Mouse (Mus musculus) kidney, postnatal 0 days (tissue): ENCODE results near the gene Apeh. TPM values are rescaled to one million over a fixed set of nuclear protein-coding genes. Genes with fewer than 3 reads are reported as not detected.

Experiments
- ATAC-seq: fragments of 200-750 bp; cut with Nextera tagmentation; replicated peaks from 2 replicates; pipeline ENCODE4 v1.8.0; 2017; ENCODE audit warnings: low read depth, moderate number of reproducible peaks, moderate TSS enrichment, moderate library complexity; ENCODE audit not compliant: low FRiP score
- DNase-seq: peaks from one replicate; pipeline ENCODE4 v3.0.0-alpha.2; 2016; ENCODE audit warnings: low spot score
- H3K27ac ChIP-seq: fragments of 300-500 bp; sonication (generic); 2 replicates; pipeline ENCODE4 v1.5.1; 2014; ENCODE audit warnings: mild to moderate bottlenecking
- H3K27me3 ChIP-seq: fragments of 300-500 bp; sonication (generic); 2 replicates; pipeline ENCODE4 v1.6.1; 2014; ENCODE audit warnings: low read length, mixed read lengths; ENCODE audit not compliant: insufficient read depth
- H3K36me3 ChIP-seq: fragments of 300-500 bp; sonication (generic); 2 replicates; pipeline ENCODE4 v1.6.1; 2014; ENCODE audit warnings: low read length, mixed read lengths; ENCODE audit not compliant: insufficient read depth
- H3K4me1 ChIP-seq: fragments of 300-500 bp; sonication (generic); replicated peaks from 2 replicates; pipeline ENCODE4 v1.6.1; 2014; ENCODE audit warnings: antibody characterized with exemption, low read length, mixed read lengths; ENCODE audit not compliant: insufficient read depth
- H3K4me2 ChIP-seq: fragments of 300-500 bp; sonication (generic); 2 replicates; pipeline ENCODE4 v1.6.1; 2014; ENCODE audit warnings: mild to moderate bottlenecking, low read length, moderate library complexity, mixed read lengths
- H3K4me3 ChIP-seq: fragments of 300-500 bp; sonication (generic); replicated peaks from 2 replicates; pipeline ENCODE4 v1.5.1; 2014; ENCODE audit warnings: low read depth, low read length
- H3K9ac ChIP-seq: fragments of 300-500 bp; sonication (generic); 2 replicates; pipeline ENCODE4 v1.6.1; 2014; ENCODE audit warnings: low read depth, low read length
- H3K9me3 ChIP-seq: fragments of 300-500 bp; sonication (generic); replicated peaks from 2 replicates; pipeline ENCODE4 v1.6.1; 2016; ENCODE audit warnings: low read length, inconsistent platforms, mixed read lengths
- CTCF ChIP-seq: IDR thresholded peaks from 2 replicates; pipeline ENCODE4 v1.5.1; 2016; ENCODE audit warnings: antibody characterized with exemption, low read depth, mild to moderate bottlenecking, moderate library complexity
- WGBS: fragments of 180-500 bp; shearing (Covaris S2); extraction: QIAGEN DNeasy Blood & Tissue Kit; methylation state at CpG from one replicate; pipeline ENCODE4 v1.1.7; 2014; 5-methylcytosine and 5-hydroxymethylcytosine counted together
- polyA plus RNA-seq: library from polyadenylated mRNA; unstranded; fragments of >200 nt; fragmentation: Nextera tagmentation; extraction: Ambion mirVana; gene quantifications from 2 replicates; pipeline ENCODE4 v1.2.1, GENCODE M21; 2015

The Apeh gene
- polyA plus RNA-seq, 1 experiment from 2014 or later, result 62.6 TPM

DNA sequence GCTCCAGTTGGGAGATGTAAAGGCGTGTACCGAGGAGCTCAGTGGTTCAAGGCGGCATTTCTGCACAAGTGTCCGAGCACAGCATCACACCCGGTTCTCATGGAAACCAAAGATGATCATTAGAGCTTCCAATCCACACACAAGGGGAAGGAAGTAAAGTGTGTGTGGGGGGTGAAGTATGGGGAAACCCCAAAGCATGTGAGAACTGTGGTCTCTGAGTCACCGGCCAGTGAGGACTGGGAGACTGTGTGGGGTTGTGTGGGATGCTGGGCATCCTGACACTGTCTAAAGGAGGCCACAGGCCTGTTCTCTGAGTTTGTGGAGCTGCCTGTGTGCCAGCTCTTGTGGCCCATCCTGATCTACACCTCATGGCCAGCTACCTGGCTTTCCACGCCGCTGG lies 26.3 kb upstream of the Apeh start:
- 90% methylated on average over 8 of the region's 8 CpGs for WGBS
- no peak for ATAC-seq
- no peak for TF ChIP-seq CTCF

DNA sequence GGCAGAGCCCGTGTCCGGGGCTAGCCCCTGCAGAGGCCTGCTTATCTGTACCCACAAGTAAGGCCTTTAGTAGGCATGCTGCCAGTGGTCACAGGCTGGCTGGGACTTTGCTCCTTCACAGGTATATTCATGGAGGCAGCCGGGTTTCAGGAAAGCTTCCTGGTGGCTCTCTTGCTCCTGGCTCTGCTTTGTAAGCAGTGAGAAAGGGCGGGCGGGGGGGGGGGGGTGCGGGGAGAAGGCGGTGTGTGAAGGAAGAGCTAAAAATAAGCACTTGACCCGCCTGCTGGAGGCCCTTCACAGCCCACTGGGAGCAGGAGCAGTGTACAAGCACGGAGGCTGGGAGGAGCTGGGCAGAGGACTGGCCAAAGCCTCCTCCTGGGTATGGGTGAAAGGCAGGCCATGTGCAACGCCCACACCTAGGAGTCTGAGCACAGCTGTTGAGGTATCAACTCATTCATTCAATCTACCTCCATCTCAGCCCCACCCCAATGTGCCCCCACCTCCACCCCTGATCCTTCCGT lies 25.5 kb upstream of the Apeh start:
- ATAC-seq (peak; percentile 93), DNase-seq (peak; percentile 75)
- Histone ChIP-seq H3K36me3 (no peaks in the 10 kb centered on the region), H3K4me3 (no peak overlapping the region), H3K9ac (no peak overlapping the region), H3K27ac (peak overlapping the region; percentile 79), H3K4me2 (no peak overlapping the region), H3K4me1 (peaks cover 9% of the 10 kb centered on the region; the same call in 1 of the 2 replicates), H3K27me3 (no peaks in the 10 kb centered on the region; the same call in 1 of the 2 replicates), H3K9me3 (no peaks in the 10 kb centered on the region)
- TF ChIP-seq CTCF, result no peak
- WGBS, result 37% methylated on average over 7 of the region's 11 CpGs

More for the DNA sequence above, 26.3 kb upstream of the Apeh start:
- Histone ChIP-seq H3K27ac (no peak overlapping the region), H3K9me3 (no peaks in the 10 kb centered on the region), H3K4me1 (peaks cover 9% of the 10 kb centered on the region; the same call in 1 of the 2 replicates), H3K9ac (no peak overlapping the region), H3K36me3 (no peaks in the 10 kb centered on the region), H3K27me3 (no peaks in the 10 kb centered on the region), H3K4me2 (no peak overlapping the region), H3K4me3 (no peak overlapping the region)
- DNase-seq, result no peak

DNA sequence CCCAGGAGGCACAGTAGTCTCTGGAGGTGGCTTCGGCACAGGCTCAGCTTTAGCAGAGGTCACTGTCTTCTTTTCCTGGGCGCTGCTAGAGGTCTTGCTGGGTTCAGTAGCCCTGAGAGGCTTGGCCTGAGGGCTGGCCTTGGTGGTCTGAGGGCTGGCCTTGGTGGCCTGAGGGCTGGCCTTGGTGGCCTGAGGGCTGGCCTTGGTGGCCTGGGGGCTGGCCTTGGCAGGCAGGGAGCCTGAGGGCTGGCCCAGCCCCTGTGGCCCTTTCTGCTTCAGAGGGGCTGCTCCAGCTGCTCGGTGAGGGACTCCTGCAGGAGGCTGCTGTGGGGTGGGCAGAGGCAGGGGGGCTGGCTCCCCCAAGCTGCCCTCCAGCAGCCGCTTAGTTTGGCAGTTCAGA lies 22.7 kb upstream of the Apeh start:
- Histone ChIP-seq H3K4me2 (no peak overlapping the region), H3K9ac (no peak overlapping the region), H3K27ac (no peak overlapping the region), H3K4me3 (no peak overlapping the region), H3K4me1 (peaks cover 9% of the 10 kb centered on the region; the same call in 1 of the 2 replicates), H3K9me3 (no peaks in the 10 kb centered on the region), H3K36me3 (no peaks in the 10 kb centered on the region), H3K27me3 (no peaks in the 10 kb centered on the region; the same call in 1 of the 2 replicates)
- DNase-seq (no peak), ATAC-seq (no peak)
- no peak for TF ChIP-seq CTCF
- 52% methylated on average over 4 of the region's 4 CpGs for WGBS

DNA sequence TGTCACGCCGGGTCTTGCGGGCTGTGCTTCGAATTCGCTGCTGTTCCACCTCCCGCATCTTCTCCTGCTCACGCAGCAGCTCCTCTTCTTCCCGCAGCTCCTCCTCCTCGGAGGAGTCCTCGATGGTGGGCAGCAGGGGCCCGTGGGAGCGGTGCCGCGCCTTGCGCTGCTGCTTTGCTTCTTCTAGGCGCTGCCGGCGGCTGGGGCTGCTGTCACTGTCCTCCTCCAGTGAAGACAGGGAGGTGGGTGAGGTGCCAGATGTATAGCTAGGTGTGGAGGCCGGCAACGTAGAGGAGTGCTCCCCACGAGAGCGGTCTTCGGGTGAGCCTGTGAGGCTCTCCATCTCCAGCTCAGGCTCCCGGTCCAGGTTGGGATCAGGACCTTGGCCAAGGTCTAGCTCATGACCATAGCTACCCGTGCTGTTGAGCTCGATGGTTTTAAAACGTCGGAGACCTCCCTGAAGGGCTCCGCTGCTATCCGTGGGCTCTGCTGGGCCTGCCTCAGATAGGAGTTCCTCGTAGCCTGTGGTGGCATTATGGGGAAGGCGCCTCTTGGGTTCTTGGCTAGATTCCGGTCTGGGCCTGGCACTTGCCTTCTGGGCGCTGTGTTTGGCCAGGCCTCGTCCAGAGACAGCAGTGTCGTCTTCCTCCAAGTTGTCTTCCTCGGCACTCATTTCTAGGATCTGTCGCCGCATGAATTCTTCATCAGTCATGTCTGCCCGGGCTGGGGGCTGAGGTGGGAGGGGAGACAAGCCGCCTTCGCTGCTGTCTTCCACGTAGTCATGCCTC lies 21.1 kb upstream of the Apeh start:
- no peak overlapping the region for H3K27ac ChIP-seq
- H3K4me3 ChIP-seq, result no peak overlapping the region
- 69% methylated on average over 43 of the region's 43 CpGs for WGBS
- H3K27me3 ChIP-seq, result no peaks in the 10 kb centered on the region; the same call in 1 of the 2 replicates
- no peaks in the 10 kb centered on the region for H3K36me3 ChIP-seq
- H3K4me2 ChIP-seq, result no peak overlapping the region
- H3K4me1 ChIP-seq, result peaks cover 18% of the 10 kb centered on the region
- H3K9me3 ChIP-seq, result no peaks in the 10 kb centered on the region
- H3K9ac ChIP-seq, result no peak overlapping the region
- ATAC-seq (no peak), DNase-seq (no peak)
- no peak for TF ChIP-seq CTCF

DNA sequence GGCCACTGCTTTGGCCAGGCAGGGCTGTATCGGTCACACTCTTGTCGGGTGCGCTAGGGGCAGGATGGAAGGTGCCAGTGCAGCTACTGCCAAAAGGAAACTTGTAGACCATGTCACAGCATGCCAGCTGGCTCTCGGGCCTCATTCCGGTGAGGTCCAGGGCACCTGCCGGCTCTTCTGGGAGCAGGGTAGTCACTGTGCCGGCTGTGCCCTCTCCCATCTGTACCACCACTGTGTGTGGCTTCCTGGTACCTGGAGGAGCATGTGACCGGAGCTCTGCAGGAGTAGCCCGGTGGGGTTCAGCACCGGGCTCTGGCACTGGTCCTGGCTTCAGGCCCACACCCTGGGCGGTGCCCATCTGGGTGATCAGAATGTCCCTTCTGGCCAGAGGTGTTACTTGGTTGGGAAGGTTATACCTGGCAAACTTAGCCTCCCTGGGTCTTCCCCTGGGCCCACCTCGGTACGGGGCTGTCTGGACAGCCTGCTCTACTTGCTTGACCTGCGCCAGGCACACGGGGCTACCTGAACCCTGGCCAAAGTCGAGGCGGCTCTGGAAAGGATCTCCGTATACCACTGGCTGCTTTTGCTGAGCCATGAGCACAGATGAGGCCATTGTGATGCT lies 18.4 kb upstream of the Apeh start:
- Histone ChIP-seq H3K4me1 (peaks cover 9% of the 10 kb centered on the region), H3K36me3 (no peaks in the 10 kb centered on the region), H3K27me3 (no peaks in the 10 kb centered on the region; the same call in 1 of the 2 replicates), H3K9me3 (no peaks in the 10 kb centered on the region), H3K4me2 (no peak overlapping the region), H3K4me3 (no peak overlapping the region), H3K27ac (no peak overlapping the region), H3K9ac (no peak overlapping the region)
- no peak for ATAC-seq
- TF ChIP-seq CTCF, result no peak
- no peak for DNase-seq
- WGBS, result 95% methylated on average over 18 of the region's 18 CpGs

DNA sequence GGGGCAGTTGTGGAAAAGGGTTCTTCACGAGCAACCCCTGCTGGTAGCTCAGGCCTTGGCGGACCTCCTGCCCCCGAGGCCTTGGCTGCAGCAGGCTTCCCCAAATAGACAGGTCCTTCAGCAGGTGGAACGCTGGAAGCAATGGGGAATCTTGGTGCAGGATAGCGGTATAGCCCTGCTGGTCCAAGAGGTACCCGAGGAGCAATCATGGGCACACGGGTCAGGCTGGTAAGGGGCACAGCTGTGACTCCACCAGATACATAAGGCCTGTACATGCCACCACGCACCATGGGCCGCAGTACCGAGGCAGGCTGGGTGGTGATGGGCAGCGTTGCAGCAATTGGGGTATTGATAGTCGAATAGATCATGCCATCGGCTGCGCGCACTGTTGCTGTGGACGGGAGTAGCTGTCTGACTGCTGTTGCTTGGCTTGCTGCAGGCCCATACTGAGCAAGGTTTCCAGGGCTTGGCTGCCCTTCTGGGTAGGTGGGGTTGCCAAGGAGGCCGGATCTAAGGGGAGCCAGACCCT lies 17.3 kb upstream of the Apeh start:
- Histone ChIP-seq H3K4me1 (peaks cover 9% of the 10 kb centered on the region), H3K4me3 (peak overlapping the region; percentile 26), H3K27me3 (no peaks in the 10 kb centered on the region; the same call in 1 of the 2 replicates), H3K27ac (no peak overlapping the region), H3K9ac (peak overlapping the region; percentile 37; the same call in 1 of the 2 replicates), H3K9me3 (no peaks in the 10 kb centered on the region), H3K36me3 (no peaks in the 10 kb centered on the region), H3K4me2 (peak overlapping the region; percentile 63)
- WGBS, result 73% methylated on average over 17 of the region's 17 CpGs
- no peak for DNase-seq
- no peak for ATAC-seq
- peak; percentile 23; the same call in 1 of the 2 replicates for TF ChIP-seq CTCF
